Mouse (Mus musculus) lung, adult 2 months (tissue): Measurements from ENCODE around the gene Mroh2a. TPM values are rescaled to one million over a fixed set of nuclear protein-coding genes. Genes with fewer than 3 reads are reported as not detected.

Experiments
- DNase-seq: peaks from one replicate; pipeline ENCODE4 v3.0.0; 2022
- H3K4me1 ChIP-seq: fragments of 200-500 bp; 2 replicates; pipeline ENCODE4 v1.6.1; 2011; ENCODE audit warnings: low read length; ENCODE audit not compliant: control insufficient read depth, insufficient read depth
- H3K4me3 ChIP-seq: fragments of 200-500 bp; replicated peaks from 2 replicates; pipeline ENCODE3; 2011; ENCODE audit warnings: low read depth, mild to moderate bottlenecking, control low read depth, low read length; ENCODE audit errors: extremely low read depth
- CTCF ChIP-seq: fragments of 200-500 bp; IDR thresholded peaks from 2 replicates; pipeline ENCODE4 v1.5.1; 2011; ENCODE audit warnings: mild to moderate bottlenecking, low read length, control low read depth; ENCODE audit not compliant: insufficient read depth
- POLR2A ChIP-seq: fragments of 200-500 bp; IDR thresholded peaks from 2 replicates; pipeline ENCODE4 v1.6.1; 2011; ENCODE audit warnings: low read depth, mild to moderate bottlenecking, control low read depth, low read length, borderline replicate concordance; ENCODE audit errors: extremely low read depth
- WGBS: fragments of 180-500 bp; shearing (Covaris S2); methylation state at CpG from one replicate; pipeline ENCODE4 v1.1.7; 2018; 5-methylcytosine and 5-hydroxymethylcytosine counted together
- polyA plus RNA-seq: library from polyadenylated mRNA; depleted of rRNA; stranded (reverse); fragments of >200 nt; gene quantifications from 2 replicates; pipeline ENCODE4 v1.2.3, GENCODE M21; 2012

Gene Mroh2a
- polyA plus RNA-seq, 1 experiment: 0.20 TPM

DNA sequence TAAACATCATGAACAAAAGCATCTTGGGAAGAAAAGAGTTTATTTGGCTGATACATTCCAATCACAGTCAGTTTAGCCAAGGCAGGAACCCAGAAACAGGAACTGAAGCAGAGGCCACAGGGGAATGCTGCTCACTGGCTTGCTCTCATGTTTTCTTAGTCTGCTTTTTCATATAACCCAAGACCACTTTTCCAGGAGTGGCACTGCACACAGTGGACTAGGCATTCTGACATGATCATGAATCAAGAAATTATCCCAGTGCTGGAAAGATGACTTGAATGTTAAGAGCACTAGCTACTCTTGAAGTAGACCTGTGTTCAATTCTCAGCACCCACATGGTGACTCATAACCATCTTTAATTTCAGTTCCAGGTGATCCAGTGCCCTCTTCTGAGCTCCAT lies 1.0 kb upstream of the Mroh2a start:
- DNase-seq: no peak
- no peak for TF ChIP-seq CTCF
- TF ChIP-seq POLR2A: no peak
- H3K4me3 ChIP-seq: no peak overlapping the region
- H3K4me1 ChIP-seq: no peaks in the 10 kb centered on the region

DNA sequence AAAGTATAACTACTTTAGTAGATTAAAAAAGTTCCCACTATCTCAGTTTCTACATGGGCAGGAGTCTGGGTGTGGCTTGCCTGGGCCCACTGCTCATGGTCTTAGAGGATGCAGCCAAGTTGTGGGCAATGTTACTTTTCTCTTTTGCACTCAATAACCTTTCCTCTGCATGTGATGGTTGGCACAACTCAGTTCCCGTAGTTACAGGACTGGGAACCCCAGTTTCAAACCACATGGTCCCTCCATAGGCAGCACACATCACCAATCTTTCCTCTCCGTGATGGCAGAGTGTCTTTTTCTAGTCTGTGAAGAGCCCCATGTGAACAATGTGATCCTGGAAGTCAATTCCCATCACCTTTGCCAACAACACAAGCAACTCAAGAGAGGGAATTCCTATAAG lies 696 bp downstream of the Mroh2a start:
- H3K4me1 ChIP-seq: no peaks in the 10 kb centered on the region
- WGBS: 48% methylated on average over 2 of the region's 2 CpGs
- no peak for TF ChIP-seq CTCF
- TF ChIP-seq POLR2A: no peak
- peak; percentile 11 for DNase-seq
- no peak overlapping the region for H3K4me3 ChIP-seq

DNA sequence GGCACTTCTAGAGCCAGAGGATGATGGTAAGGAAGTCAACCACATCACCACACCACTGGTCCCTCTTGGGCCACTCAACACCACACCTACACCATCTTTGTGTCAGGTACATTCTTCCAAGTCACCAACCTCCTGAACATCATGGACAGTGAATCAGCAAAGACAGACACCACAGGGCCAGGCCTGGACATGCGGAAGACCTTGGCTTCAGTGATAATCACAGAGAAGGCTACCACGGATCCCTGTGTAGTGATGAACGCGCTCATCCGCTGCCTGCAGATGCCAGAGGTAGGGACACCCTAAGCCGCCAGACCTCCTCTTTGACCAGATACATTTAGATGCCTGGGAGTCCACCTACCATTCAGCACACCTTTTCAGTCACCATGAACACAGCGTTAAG lies 1.3 kb downstream of the Mroh2a start:
- no peak for TF ChIP-seq POLR2A
- Histone ChIP-seq H3K4me1 (no peaks in the 10 kb centered on the region), H3K4me3 (no peak overlapping the region)
- 70% methylated on average over 7 of the region's 7 CpGs for WGBS
- DNase-seq: peak; percentile 10

DNA sequence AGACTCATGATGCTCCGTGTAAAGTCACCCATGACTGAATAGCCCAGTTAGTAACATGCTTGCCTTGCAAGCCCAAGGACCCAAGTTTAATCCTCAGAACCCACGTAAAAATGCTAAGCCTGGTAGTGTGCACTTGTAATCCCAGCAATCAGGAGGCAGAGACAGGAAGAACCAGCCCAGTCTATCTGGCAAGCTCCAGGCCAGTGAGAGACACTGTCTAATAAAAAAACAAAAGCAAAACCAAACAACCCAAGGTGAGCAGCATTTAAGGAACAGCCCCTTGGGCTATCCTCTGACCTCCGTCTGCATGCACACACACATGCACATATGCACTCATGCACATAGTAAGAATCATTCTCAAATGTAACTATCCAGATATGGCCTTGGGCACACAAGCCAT lies 2.8 kb downstream of the Mroh2a start:
- no peaks in the 10 kb centered on the region for H3K4me1 ChIP-seq
- DNase-seq: no peak

DNA sequence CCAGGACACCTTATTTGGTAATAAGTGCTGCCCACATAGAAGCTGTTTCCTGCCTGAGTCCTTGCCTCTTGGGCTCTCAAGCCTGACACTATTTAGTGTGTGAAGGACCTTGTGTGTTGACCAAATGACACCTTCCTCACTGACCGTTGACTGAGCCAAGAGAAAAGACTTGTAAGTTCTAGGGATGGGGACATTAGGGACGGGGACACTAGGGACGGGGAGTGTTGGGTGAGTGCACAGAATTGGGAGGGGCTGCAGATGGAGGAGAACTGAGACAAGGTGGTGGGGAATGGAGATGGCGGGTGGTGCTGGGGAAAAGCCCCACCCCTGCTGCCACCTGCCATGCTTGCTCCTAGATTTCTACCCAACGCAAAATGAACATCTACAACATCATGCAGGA lies 3.2 kb downstream of the Mroh2a start:
- TF ChIP-seq CTCF: no peak
- no peak for TF ChIP-seq POLR2A
- Histone ChIP-seq H3K4me3 (no peak overlapping the region), H3K4me1 (no peaks in the 10 kb centered on the region)
- peak; percentile 10 for DNase-seq
- WGBS: 82% methylated on average over 5 of the region's 5 CpGs

More for the DNA sequence above, 2.8 kb downstream of the Mroh2a start:
- TF ChIP-seq POLR2A: no peak
- TF ChIP-seq CTCF: no peak
- H3K4me3 ChIP-seq: no peak overlapping the region
- 74% methylated on average over 3 of the region's 3 CpGs for WGBS

DNA sequence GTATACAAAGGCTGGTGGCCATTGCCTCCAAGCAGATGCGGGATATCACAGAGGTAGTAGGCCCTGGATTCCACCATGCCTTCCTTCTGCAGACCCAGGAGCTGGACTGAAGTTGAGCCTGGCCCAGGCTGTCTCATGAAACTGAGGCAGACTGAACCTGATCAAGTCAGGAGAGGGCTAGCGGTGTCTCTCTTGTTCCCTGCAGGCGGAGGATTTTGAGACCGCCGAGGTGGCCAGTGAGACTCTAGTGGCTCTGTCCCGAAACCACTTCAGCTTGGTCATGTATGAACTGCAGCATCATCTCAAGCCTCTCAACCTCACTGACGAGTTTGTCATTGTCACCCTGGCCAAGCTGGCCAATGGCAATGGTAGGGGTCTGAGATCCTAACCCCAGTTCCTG lies 3.6 kb downstream of the Mroh2a start:
- no peak for DNase-seq
- WGBS: 67% methylated on average over 7 of the region's 7 CpGs
- TF ChIP-seq POLR2A (no peak), CTCF (no peak)
- no peaks in the 10 kb centered on the region for H3K4me1 ChIP-seq
- H3K4me3 ChIP-seq: no peak overlapping the region

DNA sequence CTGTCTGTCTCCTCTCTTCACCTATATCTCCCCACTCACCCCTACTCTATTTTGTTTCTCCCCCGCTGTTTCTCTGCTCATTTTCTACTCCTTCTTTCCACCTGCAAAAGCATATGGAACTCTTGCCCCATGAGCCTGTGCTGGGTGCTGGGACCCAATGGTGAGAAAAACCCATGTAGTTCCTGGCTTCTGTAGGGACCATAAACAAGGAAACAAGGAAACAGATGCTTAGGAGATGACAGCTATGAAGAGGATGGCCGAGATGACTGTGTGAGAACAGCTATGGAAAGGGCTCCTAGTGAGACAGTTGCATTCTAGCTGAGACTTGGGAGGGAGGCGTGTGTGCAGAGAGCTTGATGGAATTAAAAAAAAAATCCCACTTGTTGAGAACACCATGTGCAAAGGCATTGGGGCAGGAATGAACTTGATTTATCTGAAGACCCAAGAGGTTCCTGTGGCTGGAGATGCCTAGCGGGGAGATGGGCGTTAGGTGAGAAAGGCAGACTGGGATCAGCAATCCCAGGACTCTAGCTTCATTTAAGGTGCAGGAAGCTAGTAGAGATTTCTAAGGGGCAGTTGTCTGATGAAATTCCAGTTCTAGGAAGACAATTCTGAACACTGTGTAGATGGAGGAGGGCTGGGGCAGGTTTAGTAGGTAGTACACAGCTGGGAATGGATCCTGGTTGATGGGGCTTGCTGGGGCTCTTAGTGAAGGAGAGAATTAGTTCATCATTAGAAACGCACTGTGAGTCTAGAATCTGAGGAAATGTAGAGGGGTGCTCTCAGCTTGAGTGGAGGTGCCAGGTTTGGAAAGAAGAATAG lies 4.4 kb downstream of the Mroh2a start:
- H3K4me1 ChIP-seq: no peaks in the 10 kb centered on the region
- 69% methylated on average over 6 of the region's 6 CpGs for WGBS
- no peak for DNase-seq
- TF ChIP-seq CTCF (no peak), POLR2A (no peak)
- no peak overlapping the region for H3K4me3 ChIP-seq

DNA sequence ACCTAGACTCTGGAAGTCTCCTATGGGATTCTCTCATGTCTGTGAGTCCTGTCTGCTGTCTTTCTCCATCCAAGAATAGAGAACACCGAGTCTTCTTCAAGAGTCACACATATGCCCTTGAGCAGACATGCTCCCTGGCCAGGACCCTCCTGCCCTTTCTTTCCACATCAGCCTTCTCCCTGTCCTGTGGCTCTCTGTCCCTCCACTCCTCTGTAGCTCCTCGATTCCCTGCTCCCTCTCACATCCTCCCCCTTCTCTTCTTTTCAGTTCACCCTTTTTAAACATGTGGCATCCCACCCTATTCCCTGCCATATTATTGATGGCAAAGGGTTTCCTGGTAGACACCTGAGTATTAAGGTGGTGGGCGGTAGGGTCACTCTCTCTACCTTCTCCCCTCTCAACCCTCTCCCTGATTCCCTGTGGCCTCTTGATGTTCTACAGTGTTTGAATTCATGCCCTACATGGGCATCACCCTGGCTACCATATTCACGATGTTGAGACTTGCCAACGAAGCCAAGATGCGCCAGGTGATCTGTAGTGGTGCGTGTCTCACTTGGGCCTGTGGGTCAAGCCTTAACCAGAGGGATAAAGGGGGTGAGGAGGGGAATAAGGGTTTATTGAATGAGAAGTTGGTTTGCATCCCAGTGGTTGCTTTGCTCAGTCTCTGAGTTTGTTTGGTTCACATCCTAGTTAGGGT lies 5.2 kb downstream of the Mroh2a start:
- DNase-seq: peak; percentile 5
- H3K4me3 ChIP-seq: no peak overlapping the region
- H3K4me1 ChIP-seq: no peaks in the 10 kb centered on the region
- TF ChIP-seq POLR2A (no peak), CTCF (no peak)
- WGBS: 63% methylated on average over 7 of the region's 7 CpGs

DNA sequence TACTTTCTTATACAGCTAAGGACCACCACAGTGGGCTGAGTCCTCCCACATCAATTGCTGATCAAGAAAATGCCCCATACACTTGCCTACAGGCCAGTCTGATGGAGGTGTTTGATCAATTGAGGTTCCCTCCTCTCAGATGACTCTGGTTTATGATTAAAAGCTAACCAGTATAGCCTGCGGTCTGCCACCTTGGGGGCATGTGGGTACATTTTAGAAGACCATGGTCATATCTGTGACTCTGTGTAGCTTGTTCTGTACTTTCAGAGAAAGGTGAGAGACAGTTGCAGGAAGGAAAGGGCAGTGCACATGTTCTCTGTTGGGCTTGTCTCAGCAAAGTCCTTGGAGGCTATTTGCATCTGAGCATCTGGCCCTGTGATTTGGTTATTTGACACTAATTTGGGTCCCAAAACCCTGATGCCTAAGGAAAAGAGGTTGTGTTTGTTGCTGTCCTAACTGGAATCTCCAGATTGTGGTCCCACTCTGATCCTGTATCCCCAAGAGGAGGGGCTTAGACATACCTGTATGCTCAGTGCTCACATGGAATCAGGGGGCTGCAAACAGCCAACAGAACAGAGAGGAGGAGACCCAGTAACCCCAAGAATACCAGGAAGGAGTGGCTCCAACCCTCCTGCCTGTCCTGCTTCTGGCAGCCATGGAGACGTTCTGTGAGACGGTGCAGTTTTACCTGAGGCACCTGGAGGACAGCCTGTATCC lies 6.0 kb downstream of the Mroh2a start:
- TF ChIP-seq POLR2A (no peak), CTCF (no peak)
- Histone ChIP-seq H3K4me3 (no peak overlapping the region), H3K4me1 (no peaks in the 10 kb centered on the region)
- no peak for DNase-seq
- 49% methylated on average over 3 of the region's 3 CpGs for WGBS
